Mouse (Mus musculus) liver, embryonic 14.5 days (tissue): ENCODE data around the gene Abcf1.
"Not testable (repeated sequence)": the region's sequence is repeated elsewhere in the genome, so short reads cannot be mapped to it uniquely, and the experiment has no call there.

Source experiments
- CTCF ChIP-seq: IDR thresholded peaks from 2 replicates; pipeline ENCODE4 v1.5.1; 2016; ENCODE audit warnings: antibody characterized with exemption, low read depth, control low read depth
- EP300 ChIP-seq: IDR thresholded peaks from 2 replicates; pipeline ENCODE4 v1.6.1; 2016; ENCODE audit warnings: antibody characterized with exemption, low read depth

- TF ChIP-seq EP300, CTCF: not testable (repeated sequence)
Observed at GRCm38 (mm10) chr17:36004409-36004808, 34.8 kb upstream of the Abcf1 start.
